ENCODE assay signal across 8 mouse cellular contexts in the genomic region with DNA sequence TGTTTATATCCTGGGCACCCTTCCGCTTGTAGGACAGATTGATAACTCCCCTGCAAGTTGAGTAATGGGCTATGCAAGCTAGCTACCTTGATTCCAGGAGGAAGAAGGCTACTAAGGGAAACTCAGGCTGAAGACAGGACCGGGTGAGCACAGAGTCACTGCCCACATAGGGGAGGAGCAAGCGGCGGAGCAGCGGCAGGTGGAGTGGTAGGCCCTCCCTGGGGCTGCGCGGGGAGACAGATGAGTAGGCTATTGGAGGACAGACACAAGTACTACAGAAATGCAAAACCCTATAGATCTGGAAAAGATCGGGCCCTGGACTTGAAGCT. TPM values are rescaled to one million over a fixed set of nuclear protein-coding genes. Genes with fewer than 3 reads are reported as not detected.
DNase-seq lines count a peak whose midpoint lies in the region; ATAC-seq and TF ChIP-seq lines count a peak whose summit lies in the region.

No protein-coding gene starts in this region.

- peak overlapping the region; percentile 73 for H3K4me2 ChIP-seq in hindbrain, embryonic 16.5 days (ENCODE audit: low read length)

- peak overlapping the region; percentile 46 for H3K4me3 ChIP-seq in hindbrain, embryonic 16.5 days (ENCODE audit: low read length)
- H3K4me3 ChIP-seq in liver, adult 2 months (ENCODE audit: insufficient read depth, low read depth, low read length), result peak overlapping the region; percentile 58

- ATAC-seq in hindbrain, embryonic 16.5 days, result peak; percentile 77
- ATAC-seq in monocyte, adult 5-6 weeks (replicated peaks; ENCODE audit: insufficient number of reproducible peaks, low FRiP score, low TSS enrichment, poor library complexity, severe bottlenecking), result 0 out of 2 replicates have a peak, but pooled peaks have one; percentile 17

- no peak for TF ChIP-seq CTCF in liver, adult 2 months (IDR thresholded peaks at IDR 0.05; ENCODE audit: low read depth, low read length)

- H3K27me3 ChIP-seq in hindbrain, embryonic 16.5 days (replicated peaks; ENCODE audit: control insufficient read depth, insufficient read depth, low read length), result no peaks in the 10 kb centered on the region
- no peaks in the 10 kb centered on the region for H3K27me3 ChIP-seq in liver, adult 2 months (ENCODE audit: control insufficient read depth, insufficient read depth, low read length)

- H3K9me3 ChIP-seq in hindbrain, embryonic 16.5 days (ENCODE audit: control insufficient read depth, low read length), result no peaks in the 10 kb centered on the region

- no peak overlapping the region for H3K27ac ChIP-seq in hindbrain, embryonic 16.5 days (ENCODE audit: low read depth, low read length)
- H3K27ac ChIP-seq in liver, adult 2 months (replicated peaks; ENCODE audit: insufficient read depth, low read depth, low read length), result no peak overlapping the region

- TF ChIP-seq POLR2A in liver, adult 2 months (IDR thresholded peaks at IDR 0.05; ENCODE audit: extremely low read depth, insufficient read depth, low read length), result no peak

- WGBS in hindbrain, embryonic 16.5 days, result 10% methylated on average over 8 of the region's 8 CpGs
- 6% methylated on average over 8 of the region's 8 CpGs for WGBS in liver, adult 2 months

- H3K4me1 ChIP-seq in hindbrain, embryonic 16.5 days (ENCODE audit: control insufficient read depth, insufficient read depth, low read depth, low read length), result 0 out of 2 replicates have a peak, but pooled peaks cover 2% of the 10 kb centered on the region
- H3K4me1 ChIP-seq in liver, adult 2 months (ENCODE audit: control insufficient read depth, insufficient read depth, low read length), result no peaks in the 10 kb centered on the region

- peak overlapping the region; percentile 57 for H3K9ac ChIP-seq in hindbrain, embryonic 16.5 days (ENCODE audit: low read depth, low read length)
- H3K9ac ChIP-seq in liver, adult 2 months (ENCODE audit: low read depth, low read length), result 0 out of 2 replicates have a peak overlapping the region, but pooled peaks have one; percentile 3

- no peaks in the 10 kb centered on the region for H3K36me3 ChIP-seq in hindbrain, embryonic 16.5 days (ENCODE audit: control insufficient read depth, insufficient read depth, low read length)
- H3K36me3 ChIP-seq in liver, adult 2 months (ENCODE audit: control insufficient read depth, insufficient read depth, low read length), result no peaks in the 10 kb centered on the region

- peak; percentile 43 for DNase-seq in ovary, postnatal 36 days (ENCODE audit: low spot score)
- DNase-seq in ovary, adult 18-20 months (ENCODE audit: low spot score), result no peak
- DNase-seq in embryo, embryonic 11 days, result peak; percentile 36
- peak; percentile 57 for DNase-seq in liver, adult 2 months (ENCODE audit: extremely low read depth, low read depth, low spot score)
- no peak for DNase-seq in layer of hippocampus, postnatal 10 days (ENCODE audit: low spot score in 2 of 2)
- DNase-seq in right cerebral cortex, postnatal 4 days, result no peak

- no peaks in the 10 kb centered on the region for H3K79me2 ChIP-seq in liver, adult 2 months (ENCODE audit: control insufficient read depth, insufficient read depth, low read length)

RNA-seq across cellular contexts. Expression of gene Zfp950, which starts 10.7 kb away (rescaled TPM):
- 43.1 and 47.8 TPM in 2 replicates for polyA plus RNA-seq in hindbrain, embryonic 16.5 days (2015; fragmentation: Nextera tagmentation; extraction: Ambion mirVana)
- total RNA-seq in liver, adult 2 months (2014; rRNA removed), result 26.0 and 54.9 TPM in 2 replicates
- polyA plus RNA-seq in liver, adult 2 months (2012; rRNA removed), result 3.6 and 3.9 TPM in 2 replicates
- total RNA-seq in monocyte, adult 5-6 weeks (2017), result 44.0 to 64.0 TPM (median 54.8 TPM) in 3 replicates
- 10 to 100 TPM; 22.7 to 23.4 TPM for total RNA-seq in layer of hippocampus, postnatal 10 days (2021)

RNA-seq across cellular contexts. Expression of gene Gm7102, which starts 24.8 kb away (rescaled TPM):
- polyA plus RNA-seq in hindbrain, embryonic 16.5 days (2015; fragmentation: Nextera tagmentation; extraction: Ambion mirVana), result 0.28 TPM in 1 of 2 replicates, not detected in the other
- total RNA-seq in liver, adult 2 months (2014; rRNA removed), result not detected in 2 replicates
- not detected in 2 replicates for polyA plus RNA-seq in liver, adult 2 months (2012; rRNA removed)
- total RNA-seq in monocyte, adult 5-6 weeks (2017), result not detected in 3 replicates
- total RNA-seq in layer of hippocampus, postnatal 10 days (2021), result under 1 TPM in 1 of 2 experiments, not detected in 1; 0.27 TPM

RNA-seq across cellular contexts. Expression of gene Gm6020, which starts 32.4 kb away (rescaled TPM):
- not detected in 2 replicates for polyA plus RNA-seq in hindbrain, embryonic 16.5 days (2015; fragmentation: Nextera tagmentation; extraction: Ambion mirVana)
- total RNA-seq in liver, adult 2 months (2014; rRNA removed), result not detected in 2 replicates
- polyA plus RNA-seq in liver, adult 2 months (2012; rRNA removed), result not detected in 2 replicates
- total RNA-seq in monocyte, adult 5-6 weeks (2017), result not detected in 3 replicates
- total RNA-seq in layer of hippocampus, postnatal 10 days (2021), result not detected

Comparison
In these comparisons a context has a peak if more than half of its experiments do, and no peak if none do; other contexts are left out.
1. DNase-seq: peak in ovary, postnatal 36 days (single experiment), embryo, embryonic 11 days (single experiment) and liver, adult 2 months (single experiment); none in ovary, adult 18-20 months (single experiment), layer of hippocampus, postnatal 10 days (0 of 2) and right cerebral cortex, postnatal 4 days (single experiment).